8 mouse cellular contexts compared by ENCODE assay signal in the genomic region with DNA sequence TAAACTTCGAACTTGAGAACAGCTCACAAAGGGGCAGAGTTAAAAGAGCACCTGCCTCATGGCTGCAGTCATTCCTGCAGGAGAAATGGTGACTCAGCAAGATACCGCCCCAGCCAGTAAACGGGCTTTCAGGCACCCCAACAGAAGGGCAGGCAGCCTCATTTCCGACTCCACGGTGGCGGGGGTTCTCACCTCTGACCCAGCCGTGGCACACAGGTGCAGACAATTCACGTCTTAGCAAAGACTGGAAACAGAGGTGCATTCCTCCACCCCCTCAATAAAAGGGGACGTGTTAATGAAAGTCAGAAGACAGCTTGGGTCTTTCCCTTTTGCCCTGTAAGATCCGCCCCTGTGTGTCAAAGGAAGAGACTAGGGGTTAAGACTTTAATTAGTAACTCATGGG.
DNase-seq lines count a peak whose midpoint lies in the region; ATAC-seq and TF ChIP-seq lines count a peak whose summit lies in the region.

No protein-coding gene starts in this region.

- peak overlapping the region; percentile 37 for H3K9ac ChIP-seq in liver, embryonic 12.5 days

- no peak for TF ChIP-seq CTCF in brain, embryonic 14.5 days (IDR thresholded peaks at IDR 0.05; ENCODE audit: borderline replicate concordance, extremely low read depth, insufficient read depth, insufficient read length)

- WGBS in heart, embryonic 10.5 days = 7% methylated on average over 10 of the region's 10 CpGs
- 6% methylated on average over 10 of the region's 10 CpGs for WGBS in liver, embryonic 12.5 days (ENCODE audit: insufficient replicate concordance)

- peak overlapping the region; percentile 59 for H3K4me2 ChIP-seq in liver, embryonic 12.5 days

- H3K9me3 ChIP-seq in heart, embryonic 10.5 days = no peaks in the 10 kb centered on the region
- no peaks in the 10 kb centered on the region for H3K9me3 ChIP-seq in liver, embryonic 12.5 days (replicated peaks)

- no peak for TF ChIP-seq POLR2A in brain, embryonic 14.5 days (IDR thresholded peaks at IDR 0.05; ENCODE audit: borderline replicate concordance, extremely low read depth, insufficient read depth, insufficient read length, poor library complexity, severe bottlenecking)

- no peaks in the 10 kb centered on the region for H3K27me3 ChIP-seq in heart, embryonic 10.5 days (ENCODE audit: insufficient read depth, poor library complexity, severe bottlenecking)
- H3K27me3 ChIP-seq in liver, embryonic 12.5 days (replicated peaks) = peaks cover 20% of the 10 kb centered on the region

- H3K36me3 ChIP-seq in heart, embryonic 10.5 days = peaks cover 18% of the 10 kb centered on the region
- H3K36me3 ChIP-seq in liver, embryonic 12.5 days = peaks cover 13% of the 10 kb centered on the region

- H3K27ac ChIP-seq in heart, embryonic 10.5 days = peak overlapping the region; percentile 52
- no peak overlapping the region for H3K27ac ChIP-seq in liver, embryonic 12.5 days

- peak; percentile 62 for ATAC-seq in liver, embryonic 12.5 days
- ATAC-seq in cerebellum, adult (ENCODE audit: insufficient number of reproducible peaks, low FRiP score, low TSS enrichment) = no peak

- peaks cover 62% of the 10 kb centered on the region for H3K4me1 ChIP-seq in heart, embryonic 10.5 days
- peaks cover 46% of the 10 kb centered on the region for H3K4me1 ChIP-seq in liver, embryonic 12.5 days

- DNase-seq in heart, embryonic 10.5 days (ENCODE audit: low spot score) = peak; percentile 83
- DNase-seq in heart, adult 9 months (ENCODE audit: low spot score in 2 of 2) = no peak
- peak; percentile 55 for DNase-seq in brain, embryonic 14.5 days (ENCODE audit: low read depth)
- DNase-seq in induced T-regulatory cell, adult 2 months (ENCODE audit: low read depth) = peak; percentile 56
- DNase-seq in right cerebral cortex, postnatal 14 days = no peak
- DNase-seq in urinary bladder, postnatal 4 days (ENCODE audit: low spot score in 2 of 2) = no peak

- peak overlapping the region; percentile 42 for H3K4me3 ChIP-seq in heart, embryonic 10.5 days
- peak overlapping the region; percentile 26 for H3K4me3 ChIP-seq in liver, embryonic 12.5 days

Comparison
In these comparisons a context has a peak if more than half of its experiments do, and no peak if none do; other contexts are left out.
1. DNase-seq: peak in heart, embryonic 10.5 days (single experiment), brain, embryonic 14.5 days (single experiment) and induced T-regulatory cell, adult 2 months (single experiment); none in heart, adult 9 months (0 of 2), right cerebral cortex, postnatal 14 days (single experiment) and urinary bladder, postnatal 4 days (0 of 2).